Mouse (Mus musculus): ENCODE measurements at regions not wholly inside any gene's neighbourhood (a gene's known extent, or its start where the extent isn't known, plus 50 kb on each side); places are given as distances from the start of the nearest gene placed in this dataset.

- Histone ChIP-seq H3K4me1 (peaks cover 25% of the 10 kb centered on the region), H3K27me3 (peaks cover 3% of the 10 kb centered on the region; the same call in 1 of the 2 replicates), H3K36me3 (no peaks in the 10 kb centered on the region), H3K4me2 (replicated peaks) (no peak overlapping the region), H3K9ac (replicated peaks) (no peak overlapping the region), H3K9me3 (peaks cover 28% of the 10 kb centered on the region), H3K4me3 (no peak overlapping the region), H3K27ac (replicated peaks) (no peak overlapping the region)
- 97% methylated on average over 16 of the region's 16 CpGs for WGBS
- no peak for ATAC-seq (ENCODE audit: low FRiP score, low read depth)
These were observed 79.6 kb upstream of the Foxn3 start for GRCm38 (mm10) chr12:99643016-99643415.

GRCm38 (mm10) chr12:99642131-99642895, 78.9 kb upstream of the Foxn3 start:
- 84% methylated on average over 7 of the region's 7 CpGs for WGBS
- Histone ChIP-seq H3K9ac (replicated peaks) (no peak overlapping the region), H3K27me3 (peaks cover 3% of the 10 kb centered on the region; the same call in 1 of the 2 replicates), H3K36me3 (no peaks in the 10 kb centered on the region), H3K4me1 (peaks cover 25% of the 10 kb centered on the region), H3K4me2 (replicated peaks) (no peak overlapping the region), H3K4me3 (no peak overlapping the region), H3K27ac (replicated peaks) (no peak overlapping the region), H3K9me3 (peaks cover 28% of the 10 kb centered on the region)
- ATAC-seq (ENCODE audit: low FRiP score, low read depth): no peak

GRCm38 (mm10) chr12:99641278-99641677, 77.9 kb upstream of the Foxn3 start:
- peak overlapping the region; percentile 53 for H3K4me2 ChIP-seq (replicated peaks)
- peaks cover 28% of the 10 kb centered on the region for H3K9me3 ChIP-seq
- H3K36me3 ChIP-seq: no peaks in the 10 kb centered on the region
- 23% methylated on average over 9 of the region's 9 CpGs for WGBS
- no peak for ATAC-seq (ENCODE audit: low FRiP score, low read depth)
- H3K27me3 ChIP-seq: peaks cover 3% of the 10 kb centered on the region; the same call in 1 of the 2 replicates
- H3K4me3 ChIP-seq: peak overlapping the region; percentile 21
- peak overlapping the region; percentile 39; the same call in 1 of the 2 replicates for H3K9ac ChIP-seq (replicated peaks)
- H3K4me1 ChIP-seq: peaks cover 25% of the 10 kb centered on the region
- no peak overlapping the region for H3K27ac ChIP-seq (replicated peaks)

- H3K4me2 ChIP-seq (replicated peaks): peak overlapping the region; percentile 53
- peak overlapping the region; percentile 39 for H3K9ac ChIP-seq (replicated peaks)
- peaks cover 3% of the 10 kb centered on the region; the same call in 1 of the 2 replicates for H3K27me3 ChIP-seq
- H3K4me1 ChIP-seq: peaks cover 25% of the 10 kb centered on the region
- ATAC-seq (ENCODE audit: low FRiP score, low read depth): peak; percentile 71
- H3K27ac ChIP-seq (replicated peaks): peak overlapping the region; percentile 47
- peak overlapping the region; percentile 21 for H3K4me3 ChIP-seq
- H3K9me3 ChIP-seq: peaks cover 25% of the 10 kb centered on the region
- no peaks in the 10 kb centered on the region for H3K36me3 ChIP-seq
- 3% methylated on average over 18 of the region's 18 CpGs for WGBS
These were observed 77.1 kb upstream of the Foxn3 start for GRCm38 (mm10) chr12:99640214-99641151.

GRCm38 (mm10) chr12:99639847-99640213, 76.4 kb upstream of the Foxn3 start:
- 3% methylated on average over 8 of the region's 8 CpGs for WGBS
- Histone ChIP-seq H3K9me3 (peaks cover 18% of the 10 kb centered on the region), H3K27me3 (peaks cover 3% of the 10 kb centered on the region; the same call in 1 of the 2 replicates), H3K27ac (replicated peaks) (peak overlapping the region; percentile 47), H3K9ac (replicated peaks) (no peak overlapping the region), H3K4me1 (peaks cover 25% of the 10 kb centered on the region), H3K4me3 (no peak overlapping the region), H3K4me2 (replicated peaks) (peak overlapping the region; percentile 53), H3K36me3 (no peaks in the 10 kb centered on the region)
- peak; percentile 68 for ATAC-seq (ENCODE audit: low FRiP score, low read depth)

GRCm38 (mm10) chr12:99639118-99639517, 75.7 kb upstream of the Foxn3 start:
- Histone ChIP-seq H3K4me1 (peaks cover 25% of the 10 kb centered on the region), H3K9ac (replicated peaks) (no peak overlapping the region), H3K27me3 (peaks cover 3% of the 10 kb centered on the region; the same call in 1 of the 2 replicates), H3K9me3 (peaks cover 11% of the 10 kb centered on the region; the same call in 1 of the 2 replicates), H3K27ac (replicated peaks) (no peak overlapping the region), H3K4me2 (replicated peaks) (no peak overlapping the region), H3K4me3 (no peak overlapping the region), H3K36me3 (no peaks in the 10 kb centered on the region)
- no peak for ATAC-seq (ENCODE audit: low FRiP score, low read depth)
- WGBS: 87% methylated on average over 3 of the region's 3 CpGs

- WGBS: 82% methylated on average over 5 of the region's 5 CpGs
- Histone ChIP-seq H3K4me2 (replicated peaks) (no peak overlapping the region), H3K27me3 (peaks cover 3% of the 10 kb centered on the region; the same call in 1 of the 2 replicates), H3K9ac (replicated peaks) (no peak overlapping the region), H3K36me3 (no peaks in the 10 kb centered on the region), H3K27ac (replicated peaks) (no peak overlapping the region), H3K4me3 (no peak overlapping the region), H3K4me1 (peaks cover 25% of the 10 kb centered on the region), H3K9me3 (0 out of 2 replicates have a peak, but pooled peaks cover under 1% of the 10 kb centered on the region)
- no peak for ATAC-seq (ENCODE audit: low FRiP score, low read depth)
These were observed 74.6 kb upstream of the Foxn3 start for GRCm38 (mm10) chr12:99637986-99638385.

- no peak overlapping the region for H3K27ac ChIP-seq (replicated peaks)
- 85% methylated on average over 3 of the region's 3 CpGs for WGBS
- ATAC-seq (ENCODE audit: low FRiP score, low read depth): no peak
These were observed 72.9 kb upstream of the Foxn3 start for GRCm38 (mm10) chr12:99636234-99636633.

GRCm38 (mm10) chr12:99635361-99635760, 72.0 kb upstream of the Foxn3 start:
- no peak overlapping the region for H3K4me3 ChIP-seq
- no peak overlapping the region for H3K4me2 ChIP-seq (replicated peaks)
- no peak overlapping the region for H3K27ac ChIP-seq (replicated peaks)
- 83% methylated on average over 4 of the region's 4 CpGs for WGBS
- H3K36me3 ChIP-seq: no peaks in the 10 kb centered on the region
- H3K27me3 ChIP-seq: peaks cover 3% of the 10 kb centered on the region; the same call in 1 of the 2 replicates
- ATAC-seq (ENCODE audit: low FRiP score, low read depth): no peak
- peaks cover 13% of the 10 kb centered on the region for H3K4me1 ChIP-seq
- no peak overlapping the region for H3K9ac ChIP-seq (replicated peaks)
- H3K9me3 ChIP-seq: no peaks in the 10 kb centered on the region

More at GRCm38 (mm10) chr12:99636234-99636633, 72.9 kb upstream of the Foxn3 start:
- Histone ChIP-seq H3K9me3 (no peaks in the 10 kb centered on the region), H3K4me1 (peaks cover 22% of the 10 kb centered on the region), H3K36me3 (no peaks in the 10 kb centered on the region), H3K4me3 (no peak overlapping the region), H3K9ac (replicated peaks) (no peak overlapping the region), H3K27me3 (peaks cover 3% of the 10 kb centered on the region; the same call in 1 of the 2 replicates), H3K4me2 (replicated peaks) (no peak overlapping the region)

- Histone ChIP-seq H3K4me2 (replicated peaks) (no peak overlapping the region), H3K4me3 (no peak overlapping the region), H3K4me1 (peaks cover 7% of the 10 kb centered on the region), H3K27ac (replicated peaks) (no peak overlapping the region), H3K27me3 (peaks cover 3% of the 10 kb centered on the region; the same call in 1 of the 2 replicates), H3K9me3 (no peaks in the 10 kb centered on the region), H3K36me3 (no peaks in the 10 kb centered on the region), H3K9ac (replicated peaks) (no peak overlapping the region)
- no peak for ATAC-seq (ENCODE audit: low FRiP score, low read depth)
- WGBS: 97% methylated on average over 4 of the region's 4 CpGs
These were observed 71.3 kb upstream of the Foxn3 start for GRCm38 (mm10) chr12:99634726-99635125.

GRCm38 (mm10) chr12:99633678-99634077, 70.3 kb upstream of the Foxn3 start:
- Histone ChIP-seq H3K4me2 (replicated peaks) (no peak overlapping the region), H3K4me3 (no peak overlapping the region), H3K27ac (replicated peaks) (no peak overlapping the region), H3K27me3 (peaks cover 3% of the 10 kb centered on the region; the same call in 1 of the 2 replicates), H3K9ac (replicated peaks) (no peak overlapping the region), H3K36me3 (no peaks in the 10 kb centered on the region), H3K9me3 (no peaks in the 10 kb centered on the region), H3K4me1 (no peaks in the 10 kb centered on the region)
- ATAC-seq (ENCODE audit: low FRiP score, low read depth): no peak
- WGBS: 93% methylated on average over 10 of the region's 10 CpGs

All from midbrain, embryonic 12.5 days (tissue).